Mouse (Mus musculus): Measurements from ENCODE around the gene Zfp688. TPM values are rescaled to one million over a fixed set of nuclear protein-coding genes. Genes with fewer than 3 reads are reported as not detected.
"Not testable (repeated sequence)": the region's sequence is repeated elsewhere in the genome, so short reads cannot be mapped to it uniquely, and the experiment has no call there.

The Zfp688 gene
- polyA plus RNA-seq, 1 experiment from 2014 or later, result 27.1 TPM

GRCm38 (mm10) chr7:127375271-127376245 lies 46.3 kb downstream of the Zfp688 start, which contains the start of gene Zfp747:
Gene Zfp747, minus strand, starts transcription at chr7:127376050.
- Histone ChIP-seq H3K4me2 (peak within 1 kb of the TSS; percentile 73), H3K9ac (peak within 1 kb of the TSS; percentile 80), H3K27ac (peak within 1 kb of the TSS; percentile 78), H3K4me3 (replicated peaks) (peak within 1 kb of the TSS; percentile 70), H3K36me3 (peaks cover 12% of the 10 kb centered on the region)
- 2% methylated on average over 49 of the region's 49 CpGs for WGBS
- peak; percentile 96 for ATAC-seq (replicated peaks; ENCODE audit: low FRiP score)
- not testable (repeated sequence) for H3K9me3 ChIP-seq (replicated peaks); H3K4me1 ChIP-seq; H3K27me3 ChIP-seq

GRCm38 (mm10) chr7:127371870-127372269 lies 50.0 kb downstream of the Zfp688 start:
- ATAC-seq (replicated peaks; ENCODE audit: low FRiP score); H3K4me3 ChIP-seq (replicated peaks); H3K9ac ChIP-seq; H3K27me3 ChIP-seq; H3K4me2 ChIP-seq; H3K4me1 ChIP-seq; H3K9me3 ChIP-seq (replicated peaks); H3K27ac ChIP-seq: not testable (repeated sequence)
- WGBS, result 90% methylated on average over 3 of the region's 3 CpGs
- H3K36me3 ChIP-seq, result peaks cover 12% of the 10 kb centered on the region

GRCm38 (mm10) chr7:127371213-127371612 lies 50.7 kb downstream of the Zfp688 start:
- Histone ChIP-seq H3K4me2 (no peak overlapping the region), H3K9me3 (replicated peaks) (no peaks in the 10 kb centered on the region), H3K27ac (no peak overlapping the region), H3K27me3 (no peaks in the 10 kb centered on the region), H3K4me1 (0 out of 2 replicates have a peak, but pooled peaks cover 4% of the 10 kb centered on the region), H3K4me3 (replicated peaks) (no peak overlapping the region), H3K36me3 (peaks cover 12% of the 10 kb centered on the region), H3K9ac (no peak overlapping the region)
- ATAC-seq (replicated peaks; ENCODE audit: low FRiP score), result no peak
- WGBS, result 78% methylated on average over 2 of the region's 2 CpGs

Other genes with a start within 250 kb of the Zfp688 start
- gene Cd2bp2, start 226.0 kb downstream of the Zfp688 start, polyA plus RNA-seq (2015; fragmentation: Nextera tagmentation; extraction: Ambion mirVana), result 59.3 and 66.6 TPM in 2 replicates
- gene Tbc1d10b, start 213.6 kb downstream of the Zfp688 start, polyA plus RNA-seq (2015; fragmentation: Nextera tagmentation; extraction: Ambion mirVana), result 23.4 and 26.7 TPM in 2 replicates
- gene Mylpf, start 213.2 kb downstream of the Zfp688 start, polyA plus RNA-seq (2015; fragmentation: Nextera tagmentation; extraction: Ambion mirVana), result 51.1 and 90.2 TPM in 2 replicates
- gene Zfp553, start 189.0 kb downstream of the Zfp688 start, polyA plus RNA-seq (2015; fragmentation: Nextera tagmentation; extraction: Ambion mirVana), result 41.7 and 46.1 TPM in 2 replicates
- gene Sept1, start 188.9 kb downstream of the Zfp688 start, polyA plus RNA-seq (2015; fragmentation: Nextera tagmentation; extraction: Ambion mirVana), result 21.3 and 21.7 TPM in 2 replicates
- gene Zfp771, start 177.8 kb downstream of the Zfp688 start, polyA plus RNA-seq (2015; fragmentation: Nextera tagmentation; extraction: Ambion mirVana), result 59.3 and 62.3 TPM in 2 replicates
- gene Dctpp1, start 161.4 kb downstream of the Zfp688 start, polyA plus RNA-seq (2015; fragmentation: Nextera tagmentation; extraction: Ambion mirVana), result 224 and 226 TPM in 2 replicates
- gene Sephs2, start 148.0 kb downstream of the Zfp688 start, polyA plus RNA-seq (2015; fragmentation: Nextera tagmentation; extraction: Ambion mirVana), result 112 and 113 TPM in 2 replicates
- 0.82 and 1.2 TPM in 2 replicates for gene Itgal, start 125.8 kb downstream of the Zfp688 start, polyA plus RNA-seq (2015; fragmentation: Nextera tagmentation; extraction: Ambion mirVana)
- 21.5 and 25.1 TPM in 2 replicates for gene Zfp768, start 76.5 kb downstream of the Zfp688 start, polyA plus RNA-seq (2015; fragmentation: Nextera tagmentation; extraction: Ambion mirVana)
- 8.3 and 10.7 TPM in 2 replicates for gene Zfp747, start 46.0 kb downstream of the Zfp688 start, polyA plus RNA-seq (2015; fragmentation: Nextera tagmentation; extraction: Ambion mirVana)
- gene 9130019O22Rik, start 34.9 kb downstream of the Zfp688 start, polyA plus RNA-seq (2015; fragmentation: Nextera tagmentation; extraction: Ambion mirVana), result 5.7 and 6.3 TPM in 2 replicates
- gene E430018J23Rik, start 28.4 kb downstream of the Zfp688 start, polyA plus RNA-seq (2015; fragmentation: Nextera tagmentation; extraction: Ambion mirVana), result 7.1 and 8.0 TPM in 2 replicates
- 7.6 and 8.0 TPM in 2 replicates for gene Zfp764, start 15.2 kb downstream of the Zfp688 start, polyA plus RNA-seq (2015; fragmentation: Nextera tagmentation; extraction: Ambion mirVana)
- gene Zfp689, start 27.1 kb upstream of the Zfp688 start, polyA plus RNA-seq (2015; fragmentation: Nextera tagmentation; extraction: Ambion mirVana), result 8.1 and 8.9 TPM in 2 replicates
- 36.0 and 47.4 TPM in 2 replicates for gene Prr14, start 37.5 kb upstream of the Zfp688 start, polyA plus RNA-seq (2015; fragmentation: Nextera tagmentation; extraction: Ambion mirVana)
- gene Fbrs, start 57.1 kb upstream of the Zfp688 start, polyA plus RNA-seq (2015; fragmentation: Nextera tagmentation; extraction: Ambion mirVana), result 10.2 and 11.9 TPM in 2 replicates
- 54.6 and 57.9 TPM in 2 replicates for gene Srcap, start 89.9 kb upstream of the Zfp688 start, polyA plus RNA-seq (2015; fragmentation: Nextera tagmentation; extraction: Ambion mirVana)
- 18.7 and 19.4 TPM in 2 replicates for gene Gm42715, start 97.5 kb upstream of the Zfp688 start, polyA plus RNA-seq (2015; fragmentation: Nextera tagmentation; extraction: Ambion mirVana)
- 8.7 and 10.4 TPM in 2 replicates for gene Tmem265, start 139.3 kb upstream of the Zfp688 start, polyA plus RNA-seq (2015; fragmentation: Nextera tagmentation; extraction: Ambion mirVana)
- 34.6 and 42.5 TPM in 2 replicates for gene Phkg2, start 151.3 kb upstream of the Zfp688 start, polyA plus RNA-seq (2015; fragmentation: Nextera tagmentation; extraction: Ambion mirVana)
- 14.1 and 16.4 TPM in 2 replicates for gene Ccdc189, start 166.5 kb upstream of the Zfp688 start, polyA plus RNA-seq (2015; fragmentation: Nextera tagmentation; extraction: Ambion mirVana)
- 47.2 and 48.3 TPM in 2 replicates for gene Rnf40, start 166.7 kb upstream of the Zfp688 start, polyA plus RNA-seq (2015; fragmentation: Nextera tagmentation; extraction: Ambion mirVana)
- gene Zfp629, start 193.7 kb upstream of the Zfp688 start, polyA plus RNA-seq (2015; fragmentation: Nextera tagmentation; extraction: Ambion mirVana), result 17.2 and 18.9 TPM in 2 replicates